Mouse (Mus musculus): ENCODE measurements around the gene Itga11.
"Not testable (repeated sequence)": the region's sequence is repeated elsewhere in the genome, so short reads cannot be mapped to it uniquely, and the experiment has no call there.

Itga11 gene

GRCm38 (mm10) chr9:62817828-62818614 lies 140.4 kb downstream of the Itga11 start:
- peak; percentile 21 for DNase-seq (ENCODE audit: low read depth)

- no peak for DNase-seq (ENCODE audit: low read depth)
Measured at GRCm38 (mm10) chr9:62819494-62819893, 141.9 kb downstream of the Itga11 start.

- not testable (repeated sequence) for DNase-seq (ENCODE audit: low read depth)
Measured at GRCm38 (mm10) chr9:62819910-62820309, 142.3 kb downstream of the Itga11 start.

DNA sequence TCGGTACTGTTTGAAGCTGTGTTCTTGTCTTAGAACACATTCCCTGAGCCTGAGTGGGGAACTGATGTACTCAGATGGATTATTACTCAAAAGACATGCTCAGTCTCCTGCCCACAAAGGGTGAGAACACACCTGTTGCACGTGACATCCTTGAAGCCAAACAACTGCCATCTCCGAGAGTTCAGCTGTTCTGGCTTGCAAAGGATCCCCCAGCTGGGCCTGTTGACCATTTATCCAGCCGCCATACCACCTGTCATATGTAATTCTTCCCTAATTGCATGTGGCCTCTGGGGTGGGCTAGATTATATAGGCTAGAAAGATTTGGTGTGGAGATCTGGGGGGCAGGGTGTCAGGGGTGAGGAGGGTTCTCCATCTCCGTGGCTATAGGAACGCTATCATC lies 143.2 kb downstream of the Itga11 start:
- DNase-seq (ENCODE audit: low read depth): no peak

DNA sequence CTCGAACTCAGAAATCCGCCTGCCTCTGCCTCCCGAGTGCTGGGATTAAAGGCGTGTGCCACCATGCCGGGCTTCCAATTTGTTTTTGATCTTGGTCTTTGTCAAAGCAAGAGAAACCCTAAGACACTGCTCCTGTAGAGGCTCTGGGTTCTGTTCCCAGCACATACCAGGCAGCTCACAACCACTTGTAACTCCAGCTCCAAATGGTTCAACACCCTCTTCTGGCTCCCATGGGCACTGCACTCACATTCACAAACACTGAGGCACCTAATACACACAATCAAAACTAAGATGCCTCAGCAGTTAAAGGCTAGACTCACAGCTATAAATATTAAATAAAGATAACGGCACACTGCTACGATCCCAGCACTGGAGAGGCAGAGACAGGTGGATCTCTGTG lies 144.2 kb downstream of the Itga11 start:
- DNase-seq (ENCODE audit: low read depth): no peak

DNA sequence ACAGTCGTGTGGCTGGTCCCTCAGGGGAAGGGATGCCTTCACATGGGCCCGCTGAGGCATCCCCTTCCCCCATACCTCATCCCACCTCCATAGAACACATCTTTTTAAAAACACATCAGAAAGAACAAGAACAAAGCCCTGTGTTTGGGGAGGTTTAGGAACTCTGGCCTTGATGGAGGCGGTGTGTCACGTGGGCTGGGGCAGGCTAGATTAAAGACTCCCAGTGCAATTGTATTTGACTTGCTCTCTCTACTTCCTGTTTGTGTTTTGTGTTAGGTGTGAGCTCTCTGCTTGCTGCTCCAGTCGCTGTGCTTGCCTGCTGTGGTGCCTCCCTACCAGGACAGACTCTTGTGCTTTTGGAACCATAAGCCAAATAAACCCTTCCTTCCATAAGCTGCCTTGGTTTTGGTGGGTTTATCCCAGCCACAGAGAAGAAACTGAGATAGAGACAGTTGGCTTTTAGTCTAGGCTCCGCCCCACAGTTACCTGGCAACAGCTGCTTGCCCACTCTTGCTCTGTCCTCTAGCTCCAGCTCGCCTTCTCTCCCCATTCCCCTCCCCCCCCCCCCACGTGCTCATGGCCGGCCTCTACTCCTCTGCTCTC lies 148.3 kb downstream of the Itga11 start:
- DNase-seq (ENCODE audit: low read depth): no peak

GRCm38 (mm10) chr9:62826456-62826855 lies 148.8 kb downstream of the Itga11 start:
- DNase-seq (ENCODE audit: low read depth): no peak

GRCm38 (mm10) chr9:62827939-62828652 lies 150.5 kb downstream of the Itga11 start:
- DNase-seq (ENCODE audit: low read depth): no peak

DNA sequence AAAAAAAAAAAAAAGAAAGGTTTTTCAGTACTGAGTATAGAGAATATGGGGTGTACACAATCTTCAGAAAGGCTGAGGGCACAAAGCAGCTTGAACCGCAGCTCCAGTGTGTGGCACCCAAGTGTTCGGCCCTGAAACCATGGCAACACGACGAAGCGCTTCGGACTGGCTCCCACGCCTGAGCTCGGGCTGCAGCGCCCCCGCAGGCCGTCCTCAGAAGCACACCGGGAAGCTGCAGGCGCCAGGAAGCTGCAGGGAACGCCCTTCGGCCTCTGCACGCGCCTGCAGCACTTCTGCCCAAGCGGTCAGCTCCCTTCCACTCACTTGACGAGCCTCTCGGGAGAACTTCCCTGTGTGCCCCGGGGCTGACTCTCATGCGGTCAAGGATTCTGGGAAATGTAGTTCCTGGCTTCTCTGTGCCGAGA lies 151.0 kb downstream of the Itga11 start:
- DNase-seq (ENCODE audit: low read depth): peak; percentile 96

DNA sequence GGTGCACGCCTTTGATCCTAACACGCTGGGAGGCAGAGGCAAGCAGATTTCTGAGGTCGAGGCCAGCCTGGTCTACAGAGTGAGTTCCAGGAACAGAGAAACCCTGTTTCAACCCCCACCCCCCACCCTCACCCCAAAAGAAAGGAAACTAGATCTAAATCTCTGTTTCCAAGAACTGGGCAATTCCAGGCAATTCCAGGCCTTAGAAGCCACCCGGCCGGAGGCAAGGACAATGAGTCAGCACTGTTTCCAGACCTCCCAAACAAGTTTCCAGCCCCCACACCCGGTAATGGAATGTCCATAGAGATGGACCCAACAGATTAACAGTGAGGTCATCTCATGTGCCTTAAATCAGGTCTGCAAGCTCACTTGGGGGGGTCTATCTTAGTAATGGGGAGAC lies 152.3 kb downstream of the Itga11 start:
- DNase-seq (ENCODE audit: low read depth): no peak
